Mouse (Mus musculus) central nervous system, embryonic 11.5 days (tissue): Measurements from ENCODE around the gene Hpcal4. TPM values are rescaled to one million over a fixed set of nuclear protein-coding genes. Genes with fewer than 3 reads are reported as not detected.

Source experiments
- polyA plus RNA-seq: library from polyadenylated mRNA; depleted of rRNA; stranded (reverse); fragments of >200 nt; gene quantifications from 2 replicates; pipeline ENCODE4 v1.2.3, GENCODE M21; 2012; rRNA removed

Hpcal4 gene
- 0.34 and 0.41 TPM in 2 replicates for polyA plus RNA-seq

DNA sequence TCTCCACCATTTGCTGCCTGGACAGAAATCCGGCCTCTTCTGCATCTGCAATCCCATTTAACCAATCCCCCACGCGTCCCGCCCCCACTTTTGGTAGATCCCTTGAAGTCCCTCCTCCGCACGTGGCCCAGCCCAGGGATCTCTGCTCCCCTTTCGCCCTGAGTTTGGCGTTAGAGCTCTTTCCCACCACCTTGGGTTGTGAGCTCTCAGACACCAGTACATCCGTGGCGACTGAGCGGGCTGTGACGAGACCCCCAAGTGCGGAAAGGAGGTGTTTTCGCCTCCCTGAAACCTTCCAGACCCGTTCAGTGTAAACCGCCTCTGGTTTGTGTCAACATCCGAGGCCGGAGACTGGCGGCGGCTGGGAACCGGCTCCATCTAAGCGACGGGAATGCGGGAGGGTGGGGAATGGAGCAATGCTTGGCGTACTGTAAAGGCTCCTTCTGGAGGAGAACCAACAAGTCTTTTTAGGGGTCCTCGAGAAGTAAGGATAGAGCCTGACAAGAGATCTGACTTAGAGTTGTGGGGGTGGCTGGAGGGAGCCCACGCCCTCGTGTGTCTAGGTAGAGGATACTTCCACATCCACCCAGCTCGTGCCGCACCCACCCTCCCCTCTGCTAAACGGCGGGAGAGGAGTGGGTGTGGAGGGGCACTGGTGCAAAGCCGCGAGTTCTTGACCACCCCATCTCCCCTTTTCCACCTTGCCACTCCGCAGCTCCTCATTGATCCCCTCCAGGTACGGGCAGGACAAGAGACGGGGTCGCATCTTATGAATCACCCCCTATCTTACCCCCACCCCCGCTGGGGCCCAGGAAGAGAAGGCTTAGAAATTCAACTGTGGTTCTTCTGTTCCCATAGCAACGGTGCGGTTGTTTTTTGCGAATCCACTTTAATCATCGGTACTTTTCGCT is at the start of gene Hpcal4:
Gene Hpcal4 (plus strand): TSS at position 900 of the 911 bp plus-strand sequence.

DNA sequence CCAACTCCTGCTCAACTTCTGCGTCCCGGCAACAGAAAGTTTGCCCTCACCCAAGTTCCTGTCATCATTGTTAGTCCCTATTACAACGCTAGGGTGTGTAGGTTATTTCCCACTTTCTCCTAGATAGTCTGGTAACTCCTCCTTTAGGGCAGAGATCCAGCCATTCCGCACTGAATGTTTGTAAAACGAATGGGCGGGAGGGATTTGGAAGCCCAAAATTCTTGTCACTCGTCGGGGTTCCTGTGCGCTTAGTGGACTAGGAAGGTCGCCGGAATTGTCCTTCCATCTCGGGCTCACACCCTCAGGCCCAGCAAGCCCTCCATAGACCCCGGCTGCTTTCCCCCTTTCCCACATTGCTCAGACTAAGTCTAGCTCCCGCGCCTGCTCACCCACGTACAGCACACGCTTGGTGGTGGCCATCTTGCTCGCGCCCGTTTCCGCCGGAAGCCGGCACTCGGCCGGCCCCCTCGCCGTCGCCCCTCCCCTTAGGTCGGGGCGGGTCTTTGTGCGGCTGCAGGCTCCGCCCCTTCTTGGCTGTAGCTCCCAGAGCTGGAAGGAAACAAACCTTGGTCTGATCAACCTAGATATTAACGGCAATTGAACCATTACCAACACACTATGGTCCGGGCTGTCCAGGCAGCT is 43.4 kb upstream of the Hpcal4 start, which contains the start of gene Ppie:
Gene Ppie (minus strand): TSS at position 439 of the 642 bp plus-strand sequence.

GRCm38 (mm10) chr4:123201186-123202093 is 18.4 kb downstream of the Hpcal4 start, which contains the start of gene Nt5c1a:
TSS of gene Nt5c1a (plus strand) at chr4:123201504.

GRCm38 (mm10) chr4:123233492-123234084 is 50.6 kb downstream of the Hpcal4 start, which contains the start of gene Heyl:
TSS of gene Heyl (plus strand) at chr4:123233556.

Other genes with a start within 250 kb of the Hpcal4 start
- gene Mfsd2a, start 222.0 kb upstream of the Hpcal4 start, polyA plus RNA-seq = 14.0 and 18.8 TPM in 2 replicates
- 54.9 and 101 TPM in 2 replicates for gene Mycl, start 187.6 kb upstream of the Hpcal4 start, polyA plus RNA-seq
- gene Trit1, start 166.6 kb upstream of the Hpcal4 start, polyA plus RNA-seq = 20.1 and 23.6 TPM in 2 replicates
- gene Bmp8b, start 78.1 kb upstream of the Hpcal4 start, polyA plus RNA-seq = 0.17 and 0.39 TPM in 2 replicates
- gene Oxct2b, start 67.0 kb upstream of the Hpcal4 start, polyA plus RNA-seq = 0.08 and 0.16 TPM in 2 replicates
- gene Ppie, start 43.3 kb upstream of the Hpcal4 start, polyA plus RNA-seq = 72.2 and 73.3 TPM in 2 replicates
- 0.04 TPM in 1 of 2 replicates, not detected in the other for gene Nt5c1a, start 18.3 kb downstream of the Hpcal4 start, polyA plus RNA-seq
- 3.7 and 8.3 TPM in 2 replicates for gene Heyl, start 50.3 kb downstream of the Hpcal4 start, polyA plus RNA-seq
- gene Pabpc4, start 79.1 kb downstream of the Hpcal4 start, polyA plus RNA-seq = 111 and 116 TPM in 2 replicates
- 0.04 TPM in 1 of 2 replicates, not detected in the other for gene Oxct2a, start 140.4 kb downstream of the Hpcal4 start, polyA plus RNA-seq
- gene Bmp8a, start 160.0 kb downstream of the Hpcal4 start, polyA plus RNA-seq = 0.12 and 0.18 TPM in 2 replicates